Comparison of ENCODE assay signal across 18 mouse cellular contexts in genomic region chr5:103617191-103617590, GRCm38 (mm10). TPM values are rescaled to one million over a fixed set of nuclear protein-coding genes. Genes with fewer than 3 reads are reported as not detected.
"Had no signal": no experiment of that assay in that cellular context is flagged by ENCODE, and none has a peak within 500 bp of the region (broad histone marks: within the 10 kb centered on the region; RNA-seq: fewer than 3 reads in every experiment).

No protein-coding gene starts in this region.

- H3K9me3 ChIP-seq: limb, embryonic 12.5 days; liver, embryonic 13.5 days; neural tube, embryonic 15.5 days had no signal

- H3K36me3 ChIP-seq: limb, embryonic 12.5 days; liver, embryonic 13.5 days; neural tube, embryonic 15.5 days had no signal

- ATAC-seq: liver, postnatal 0 days had no signal

- H3K4me2 ChIP-seq: limb, embryonic 12.5 days; liver, embryonic 13.5 days; neural tube, embryonic 15.5 days had no signal

- H3K4me3 ChIP-seq: left cerebral cortex, adult 2 months; limb, embryonic 12.5 days; liver, embryonic 13.5 days; myocyte; neural tube, embryonic 15.5 days had no signal

- DNase-seq: kidney, adult 11 months; kidney, postnatal 14 days; liver; liver, embryonic 13.5 days; liver, postnatal 0 days; midbrain, embryonic 14.5 days; thymus, adult 18-20 months; thymus, postnatal 25 days had no signal

- H3K4me1 ChIP-seq: limb, embryonic 12.5 days; liver, embryonic 13.5 days; neural tube, embryonic 15.5 days had no signal

- H3K9ac ChIP-seq: limb, embryonic 12.5 days; liver, embryonic 13.5 days; liver, postnatal 0 days; neural tube, embryonic 15.5 days had no signal

- H3K27me3 ChIP-seq: limb, embryonic 12.5 days; liver, embryonic 13.5 days; neural tube, embryonic 15.5 days had no signal

- H3K27ac ChIP-seq: left cerebral cortex, adult 2 months; limb, embryonic 12.5 days; liver, embryonic 13.5 days; neural tube, embryonic 15.5 days had no signal

RNA-seq across cellular contexts. Expression of gene Slc10a6, which starts 12.0 kb away (rescaled TPM):
- total RNA-seq: megakaryocyte-erythroid progenitor cell, adult 5-6 weeks had no signal
- polyA plus RNA-seq: kidney, embryonic 14.5 days; liver, embryonic 13.5 days; neural tube, embryonic 11.5 days had no signal

RNA-seq across cellular contexts. Expression of gene 1700016H13Rik, which starts 38.6 kb away (rescaled TPM):
- total RNA-seq: layer of hippocampus, adult 8-10 months; layer of hippocampus, postnatal 25 days; left cerebral cortex, adult 2 months; left cerebral cortex, postnatal 14 days; megakaryocyte-erythroid progenitor cell, adult 5-6 weeks had no signal
- polyA plus RNA-seq: liver, postnatal 0 days; myocyte had no signal
